Mouse (Mus musculus): Measurements from ENCODE around the gene Zfp420. TPM values are rescaled to one million over a fixed set of nuclear protein-coding genes. Genes with fewer than 3 reads are reported as not detected.

Gene Zfp420
- polyA plus RNA-seq, 1 experiment = 1.7 TPM

DNA sequence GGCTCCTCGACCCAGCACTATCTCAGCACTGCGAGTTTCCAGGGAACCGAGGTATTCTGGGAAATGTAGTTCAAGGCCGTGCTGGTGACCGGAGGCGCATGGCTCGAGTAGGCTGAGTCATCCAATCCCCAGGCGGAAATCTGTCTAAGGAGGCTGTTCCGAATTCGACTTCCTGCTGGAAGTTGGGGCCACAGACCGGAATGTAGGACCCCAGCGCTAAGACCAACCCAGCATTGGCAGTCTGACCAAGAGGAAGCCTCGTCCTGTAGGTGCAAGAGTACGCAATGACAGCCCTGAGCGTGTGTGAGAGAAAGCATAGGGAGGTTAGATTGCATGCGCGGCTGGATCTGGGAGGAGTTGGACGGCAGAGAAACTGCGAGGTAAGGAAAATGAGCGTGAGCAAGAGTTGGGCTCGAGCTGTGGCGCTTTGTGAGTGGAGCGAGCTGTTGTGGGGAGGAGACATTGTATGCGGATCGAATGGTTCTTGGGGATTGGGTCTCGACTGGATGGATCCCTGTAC is 43.8 kb upstream of the Zfp420 start, which contains the start of gene Zfp790:
TSS of gene Zfp790 (plus strand) at position 205 of the 520 bp plus-strand sequence.
- peak within 1 kb of the TSS; percentile 67 for H3ac ChIP-seq (ENCODE audit: control insufficient read depth, insufficient read length)
- H3K79me2 ChIP-seq (ENCODE audit: control insufficient read depth, insufficient read depth) = peaks cover 31% of the 10 kb centered on the region
- no peaks in the 10 kb centered on the region for H3K27me3 ChIP-seq (ENCODE audit: control insufficient read depth, insufficient read depth, insufficient read length)
- peak within 1 kb of the TSS; percentile 63 for H3K4me3 ChIP-seq
- TF ChIP-seq MYOD1 (IDR thresholded peaks at IDR 0.05; ENCODE audit: control insufficient read depth in 1 of 3, insufficient read length in 2 of 3, low read depth in 2 of 3) = no peak
- peak; percentile 9 for TF ChIP-seq USF1 (IDR thresholded peaks at IDR 0.05; ENCODE audit: low read depth)
- TF ChIP-seq POLR2A (IDR thresholded peaks at IDR 0.05; ENCODE audit: insufficient read length, low read depth) = peak; percentile 81
- peak; percentile 79 for TF ChIP-seq POLR2AphosphoS2 (IDR thresholded peaks at IDR 0.05; ENCODE audit: insufficient read length, low read depth)
- no peak for TF ChIP-seq MAX (IDR thresholded peaks at IDR 0.05; ENCODE audit: low read depth)
- TF ChIP-seq MYOG (IDR thresholded peaks at IDR 0.05; ENCODE audit: control insufficient read depth in 1 of 3, insufficient read depth in 1 of 3, insufficient read length in 2 of 3, low read depth in 2 of 3) = no peak
- TF ChIP-seq SRF (IDR thresholded peaks at IDR 0.05; ENCODE audit: control insufficient read depth, insufficient read length, low read depth) = peak; percentile 7
- TF ChIP-seq REST (IDR thresholded peaks at IDR 0.05; ENCODE audit: insufficient read depth, insufficient read length) = no peak
- TF ChIP-seq TCF12 (IDR thresholded peaks at IDR 0.05; ENCODE audit: insufficient read depth, poor library complexity, severe bottlenecking) = no peak
- TF ChIP-seq E2F4 (IDR thresholded peaks at IDR 0.05; ENCODE audit: insufficient read depth) = no peak
- TF ChIP-seq TCF3 (IDR thresholded peaks at IDR 0.05; ENCODE audit: insufficient read length, low read depth) = no peak
- TF ChIP-seq CEBPB (IDR thresholded peaks at IDR 0.05; ENCODE audit: insufficient read depth, poor library complexity, severe bottlenecking) = no peak
- H3K36me3 ChIP-seq (ENCODE audit: control insufficient read depth, insufficient read depth) = no peaks in the 10 kb centered on the region
- peak within 1 kb of the TSS; percentile 83 for H3K4me2 ChIP-seq (ENCODE audit: low read depth)

DNA sequence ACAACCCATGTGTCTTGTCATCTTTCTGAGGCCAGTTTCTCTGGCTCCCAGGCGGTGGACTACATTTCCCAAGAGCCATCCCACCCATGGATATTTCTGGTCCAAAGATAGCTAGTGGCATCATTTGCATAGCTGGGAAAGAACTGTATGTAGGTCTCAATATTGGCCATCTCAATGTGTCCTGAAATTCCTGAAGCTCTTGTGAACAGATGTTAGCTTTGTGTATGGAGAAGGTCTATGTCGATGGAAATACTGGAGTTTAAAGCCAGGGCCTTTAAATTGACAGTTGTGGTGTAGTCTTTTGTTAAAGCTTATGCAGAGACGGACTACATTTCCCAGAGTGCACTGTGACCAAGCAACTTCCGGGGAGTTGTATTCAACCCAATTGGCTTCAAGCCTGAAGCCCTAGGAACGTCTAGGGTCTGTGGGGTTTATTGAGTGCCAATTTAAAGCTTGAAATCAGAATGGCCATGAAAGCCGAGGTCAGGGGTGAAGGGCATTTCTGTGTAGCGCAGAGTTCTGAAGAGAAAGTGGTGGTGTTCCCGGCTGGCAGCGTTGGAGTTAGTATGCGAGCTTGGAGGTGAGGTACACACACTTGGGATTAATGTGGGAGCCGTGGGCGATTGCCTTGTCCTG is 41.0 kb upstream of the Zfp420 start:
- TF ChIP-seq POLR2AphosphoS2 (IDR thresholded peaks at IDR 0.05; ENCODE audit: insufficient read length, low read depth) = no peak
- TF ChIP-seq POLR2A (IDR thresholded peaks at IDR 0.05; ENCODE audit: insufficient read length, low read depth) = no peak
- TF ChIP-seq MYOD1 (IDR thresholded peaks at IDR 0.05; ENCODE audit: control insufficient read depth in 1 of 3, insufficient read length in 2 of 3, low read depth in 2 of 3) = no peak
- TF ChIP-seq CEBPB (IDR thresholded peaks at IDR 0.05; ENCODE audit: insufficient read depth, poor library complexity, severe bottlenecking) = no peak
- no peak for TF ChIP-seq REST (IDR thresholded peaks at IDR 0.05; ENCODE audit: insufficient read depth, insufficient read length)
- no peak for TF ChIP-seq MAX (IDR thresholded peaks at IDR 0.05; ENCODE audit: low read depth)
- TF ChIP-seq USF1 (IDR thresholded peaks at IDR 0.05; ENCODE audit: low read depth) = no peak
- TF ChIP-seq TCF3 (IDR thresholded peaks at IDR 0.05; ENCODE audit: insufficient read length, low read depth) = no peak
- no peak for TF ChIP-seq SRF (IDR thresholded peaks at IDR 0.05; ENCODE audit: control insufficient read depth, insufficient read length, low read depth)
- Histone ChIP-seq H3ac (ENCODE audit: control insufficient read depth, insufficient read length) (no peak overlapping the region), H3K4me2 (ENCODE audit: low read depth) (peak overlapping the region; percentile 80)

DNA sequence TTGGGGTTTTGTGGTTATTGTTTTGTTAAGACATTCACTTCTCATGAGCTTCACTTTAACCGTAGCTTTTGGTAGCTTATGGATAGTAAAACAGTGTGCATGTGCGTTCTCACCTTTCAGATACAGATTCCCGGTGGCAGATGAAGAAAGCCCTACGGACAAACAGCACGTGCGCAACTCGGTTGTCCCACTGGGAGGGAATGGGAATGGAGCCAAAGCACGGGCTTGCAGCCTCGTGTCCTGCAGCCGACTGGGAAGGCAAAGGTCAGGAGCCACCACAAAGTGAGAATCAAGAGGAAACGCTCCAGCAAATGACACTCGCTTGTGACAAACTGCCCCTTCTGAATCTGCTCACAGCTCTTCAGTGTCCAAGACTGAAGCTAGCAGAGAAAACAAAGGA is 31.8 kb upstream of the Zfp420 start:
- no peak overlapping the region for H3ac ChIP-seq (ENCODE audit: control insufficient read depth, insufficient read length)
- no peaks in the 10 kb centered on the region for H3K79me2 ChIP-seq (ENCODE audit: control insufficient read depth, insufficient read depth)
- no peak overlapping the region for H3K4me2 ChIP-seq (ENCODE audit: low read depth)
- no peaks in the 10 kb centered on the region for H3K27me3 ChIP-seq (ENCODE audit: control insufficient read depth, insufficient read depth, insufficient read length)
- H3K36me3 ChIP-seq (ENCODE audit: control insufficient read depth, insufficient read depth) = peaks cover 45% of the 10 kb centered on the region
- no peak for TF ChIP-seq TCF12 (IDR thresholded peaks at IDR 0.05; ENCODE audit: insufficient read depth, poor library complexity, severe bottlenecking)
- no peak for TF ChIP-seq MYOD1 (IDR thresholded peaks at IDR 0.05; ENCODE audit: control insufficient read depth in 1 of 3, insufficient read length in 2 of 3, low read depth in 2 of 3)
- TF ChIP-seq MAX (IDR thresholded peaks at IDR 0.05; ENCODE audit: low read depth) = no peak
- no peak for TF ChIP-seq MYOG (IDR thresholded peaks at IDR 0.05; ENCODE audit: control insufficient read depth in 1 of 3, insufficient read depth in 1 of 3, insufficient read length in 2 of 3, low read depth in 2 of 3)
- no peak for TF ChIP-seq TCF3 (IDR thresholded peaks at IDR 0.05; ENCODE audit: insufficient read length, low read depth)
- TF ChIP-seq USF1 (IDR thresholded peaks at IDR 0.05; ENCODE audit: low read depth) = no peak
- TF ChIP-seq POLR2A (IDR thresholded peaks at IDR 0.05; ENCODE audit: insufficient read length, low read depth) = no peak
- TF ChIP-seq POLR2AphosphoS2 (IDR thresholded peaks at IDR 0.05; ENCODE audit: insufficient read length, low read depth) = no peak
- no peak for TF ChIP-seq E2F4 (IDR thresholded peaks at IDR 0.05; ENCODE audit: insufficient read depth)
- TF ChIP-seq REST (IDR thresholded peaks at IDR 0.05; ENCODE audit: insufficient read depth, insufficient read length) = no peak
- TF ChIP-seq SRF (IDR thresholded peaks at IDR 0.05; ENCODE audit: control insufficient read depth, insufficient read length, low read depth) = no peak
- no peak overlapping the region for H3K4me3 ChIP-seq

More for the DNA sequence above, 41.0 kb upstream of the Zfp420 start:
- Histone ChIP-seq H3K36me3 (ENCODE audit: control insufficient read depth, insufficient read depth) (peaks cover 3% of the 10 kb centered on the region), H3K79me2 (ENCODE audit: control insufficient read depth, insufficient read depth) (peaks cover 31% of the 10 kb centered on the region), H3K4me3 (peak overlapping the region; percentile 38), H3K27me3 (ENCODE audit: control insufficient read depth, insufficient read depth, insufficient read length) (no peaks in the 10 kb centered on the region)

- Histone ChIP-seq H3K79me2 (ENCODE audit: control insufficient read depth, insufficient read depth) (no peaks in the 10 kb centered on the region), H3K4me2 (ENCODE audit: low read depth) (no peak overlapping the region), H3ac (ENCODE audit: control insufficient read depth, insufficient read length) (no peak overlapping the region), H3K27me3 (ENCODE audit: control insufficient read depth, insufficient read depth, insufficient read length) (no peaks in the 10 kb centered on the region), H3K4me3 (no peak overlapping the region), H3K36me3 (ENCODE audit: control insufficient read depth, insufficient read depth) (peaks cover 50% of the 10 kb centered on the region)
- TF ChIP-seq REST (IDR thresholded peaks at IDR 0.05; ENCODE audit: insufficient read depth, insufficient read length) (no peak), SRF (IDR thresholded peaks at IDR 0.05; ENCODE audit: control insufficient read depth, insufficient read length, low read depth) (no peak), MYOD1 (IDR thresholded peaks at IDR 0.05; ENCODE audit: control insufficient read depth in 1 of 3, insufficient read length in 2 of 3, low read depth in 2 of 3) (no peak), MAX (IDR thresholded peaks at IDR 0.05; ENCODE audit: low read depth) (no peak), TCF12 (IDR thresholded peaks at IDR 0.05; ENCODE audit: insufficient read depth, poor library complexity, severe bottlenecking) (no peak), CEBPB (IDR thresholded peaks at IDR 0.05; ENCODE audit: insufficient read depth, poor library complexity, severe bottlenecking) (no peak), E2F4 (IDR thresholded peaks at IDR 0.05; ENCODE audit: insufficient read depth) (no peak), MYOG (IDR thresholded peaks at IDR 0.05; ENCODE audit: control insufficient read depth in 1 of 3, insufficient read depth in 1 of 3, insufficient read length in 2 of 3, low read depth in 2 of 3) (no peak), POLR2AphosphoS2 (IDR thresholded peaks at IDR 0.05; ENCODE audit: insufficient read length, low read depth) (no peak), TCF3 (IDR thresholded peaks at IDR 0.05; ENCODE audit: insufficient read length, low read depth) (no peak), USF1 (IDR thresholded peaks at IDR 0.05; ENCODE audit: low read depth) (no peak), POLR2A (IDR thresholded peaks at IDR 0.05; ENCODE audit: insufficient read length, low read depth) (no peak)
Observed at GRCm38 (mm10) chr7:29829804-29830203, 30.0 kb upstream of the Zfp420 start.
